Mouse (Mus musculus): ENCODE measurements around the gene Xrcc4. TPM values are rescaled to one million over a fixed set of nuclear protein-coding genes. Genes with fewer than 3 reads are reported as not detected.
"Not testable (repeated sequence)": the region's sequence is repeated elsewhere in the genome, so short reads cannot be mapped to it uniquely, and the experiment has no call there.

Gene Xrcc4
- 15.5 and 17.9 TPM in 2 replicates for polyA plus RNA-seq (2015; fragmentation: Nextera tagmentation; extraction: Ambion mirVana)

DNA sequence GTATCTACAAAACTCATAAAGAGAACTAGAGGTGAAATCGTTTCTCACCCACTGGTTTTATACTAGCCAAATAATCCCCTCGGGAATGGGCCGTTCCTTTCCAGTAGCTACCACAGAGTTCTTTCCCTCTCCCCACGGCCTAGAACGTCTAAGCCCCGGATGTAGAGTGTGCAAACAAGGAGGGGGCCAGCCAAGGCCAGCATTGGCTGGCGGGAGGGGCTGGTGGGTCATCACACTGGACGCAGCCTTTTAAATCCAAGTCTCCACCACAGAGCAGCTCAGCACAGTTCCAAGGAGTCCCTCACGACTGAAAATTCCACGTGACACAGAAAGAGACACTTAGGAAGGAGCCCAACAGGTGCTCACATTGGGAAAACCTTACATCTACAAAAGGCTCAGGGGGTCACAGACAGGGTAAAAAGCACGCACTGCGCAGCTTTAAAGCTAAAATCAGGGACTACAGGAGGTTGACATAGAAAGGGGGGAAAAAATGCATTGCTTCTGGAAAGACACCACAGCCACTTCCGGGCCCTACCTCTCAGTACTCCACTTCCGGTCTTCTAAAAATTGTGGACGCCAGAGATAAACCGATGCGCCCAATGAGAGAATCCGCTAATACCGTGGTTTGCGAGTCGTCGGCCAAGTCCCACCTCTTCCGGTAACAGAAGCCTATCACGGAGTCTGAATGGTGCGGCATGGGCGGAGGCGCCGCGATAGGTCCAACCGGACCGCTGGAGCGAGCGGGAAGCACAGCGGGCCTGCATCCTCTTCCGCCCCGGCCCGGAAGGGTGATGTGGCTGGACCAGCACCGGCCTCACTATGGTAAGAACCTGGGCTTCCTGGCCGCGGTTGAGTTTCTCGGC lies at the start of gene Xrcc4, which contains the start of gene Tmem167:
TSS of gene Xrcc4 (minus strand) at position 647 of the 863 bp plus-strand sequence.
TSS of gene Tmem167 (plus strand) at position 162 of the 863 bp plus-strand sequence.
- H3K36me3 ChIP-seq, result no peaks in the 10 kb centered on the region
- H3K4me3 ChIP-seq (replicated peaks), result peak within 1 kb of the TSS; percentile 99
- peak; percentile 100 for ATAC-seq (ENCODE audit: low FRiP score)
- H3K27me3 ChIP-seq (replicated peaks), result no peaks in the 10 kb centered on the region
- H3K9me3 ChIP-seq (replicated peaks), result no peaks in the 10 kb centered on the region
- H3K4me1 ChIP-seq, result peaks cover 6% of the 10 kb centered on the region; the same call in 1 of the 2 replicates
- peak within 1 kb of the TSS; percentile 92 for H3K27ac ChIP-seq (replicated peaks)
- peak within 1 kb of the TSS; percentile 94 for H3K9ac ChIP-seq (replicated peaks)
- H3K4me2 ChIP-seq, result peak within 1 kb of the TSS; percentile 97
- 1% methylated on average over 41 of the region's 41 CpGs for WGBS

- Histone ChIP-seq H3K36me3 (no peaks in the 10 kb centered on the region), H3K27me3 (replicated peaks) (no peaks in the 10 kb centered on the region), H3K27ac (replicated peaks) (peak overlapping the region; percentile 58), H3K9ac (replicated peaks) (no peak overlapping the region), H3K4me1 (peaks cover 9% of the 10 kb centered on the region), H3K4me3 (replicated peaks) (no peak overlapping the region), H3K4me2 (no peak overlapping the region), H3K9me3 (replicated peaks) (no peaks in the 10 kb centered on the region)
- WGBS, result 41% methylated on average over 3 of the region's 3 CpGs
- ATAC-seq (ENCODE audit: low FRiP score), result peak; percentile 89
Measured at GRCm38 (mm10) chr13:90136156-90136910, 46.9 kb upstream of the Xrcc4 start.

DNA sequence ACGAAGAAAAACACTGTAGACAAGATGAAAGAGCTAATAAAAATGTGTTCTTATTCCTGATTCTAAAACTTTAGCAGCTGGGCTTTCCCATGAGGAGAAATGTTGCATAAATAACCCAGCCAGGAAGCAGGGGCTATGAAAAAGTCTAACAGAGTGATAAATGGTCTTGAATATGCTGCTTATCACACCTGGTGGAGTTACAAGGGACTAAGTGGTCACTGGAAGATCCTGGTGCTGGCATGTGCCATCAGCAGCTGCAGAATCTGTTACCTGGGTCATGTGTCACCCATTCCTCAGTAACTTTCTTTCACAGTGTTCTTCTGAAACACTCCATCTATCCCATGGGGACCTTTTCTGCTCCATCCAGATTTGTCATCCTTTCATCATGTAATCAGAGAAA lies 22.3 kb upstream of the Xrcc4 start:
- H3K9ac ChIP-seq (replicated peaks), result no peak overlapping the region
- H3K9me3 ChIP-seq (replicated peaks), result no peaks in the 10 kb centered on the region
- no peaks in the 10 kb centered on the region for H3K4me1 ChIP-seq
- 70% methylated on average over 1 of the region's 1 CpGs for WGBS
- H3K4me2 ChIP-seq, result no peak overlapping the region
- H3K36me3 ChIP-seq, result no peaks in the 10 kb centered on the region
- H3K27ac ChIP-seq (replicated peaks), result no peak overlapping the region
- ATAC-seq (ENCODE audit: low FRiP score), result no peak
- H3K4me3 ChIP-seq (replicated peaks), result no peak overlapping the region
- no peaks in the 10 kb centered on the region for H3K27me3 ChIP-seq (replicated peaks)

DNA sequence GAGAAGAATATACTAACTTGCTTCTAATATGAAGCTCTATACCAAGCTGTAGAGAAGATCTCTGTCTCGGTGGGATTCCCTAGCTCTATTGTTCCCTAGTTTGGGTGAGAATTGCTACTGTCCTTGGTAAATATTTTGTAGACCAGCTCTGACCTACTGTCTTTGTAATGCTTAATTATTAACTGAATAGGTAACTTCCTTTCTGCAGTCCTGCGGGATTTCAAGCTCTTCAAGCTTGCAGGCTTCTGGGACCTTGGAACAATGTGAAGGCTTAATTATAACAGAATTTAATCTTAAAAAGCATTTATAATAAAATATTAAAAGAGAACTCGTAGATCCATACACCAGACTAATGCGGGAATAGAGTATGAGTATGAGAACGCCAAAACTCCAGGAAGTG lies 19.3 kb upstream of the Xrcc4 start:
- not testable (repeated sequence) for H3K27me3 ChIP-seq (replicated peaks); H3K9ac ChIP-seq (replicated peaks); ATAC-seq (ENCODE audit: low FRiP score); H3K4me3 ChIP-seq (replicated peaks); H3K9me3 ChIP-seq (replicated peaks); H3K27ac ChIP-seq (replicated peaks); H3K4me2 ChIP-seq; H3K4me1 ChIP-seq
- 94% methylated on average over 5 of the region's 5 CpGs for WGBS
- peaks cover 22% of the 10 kb centered on the region for H3K36me3 ChIP-seq

DNA sequence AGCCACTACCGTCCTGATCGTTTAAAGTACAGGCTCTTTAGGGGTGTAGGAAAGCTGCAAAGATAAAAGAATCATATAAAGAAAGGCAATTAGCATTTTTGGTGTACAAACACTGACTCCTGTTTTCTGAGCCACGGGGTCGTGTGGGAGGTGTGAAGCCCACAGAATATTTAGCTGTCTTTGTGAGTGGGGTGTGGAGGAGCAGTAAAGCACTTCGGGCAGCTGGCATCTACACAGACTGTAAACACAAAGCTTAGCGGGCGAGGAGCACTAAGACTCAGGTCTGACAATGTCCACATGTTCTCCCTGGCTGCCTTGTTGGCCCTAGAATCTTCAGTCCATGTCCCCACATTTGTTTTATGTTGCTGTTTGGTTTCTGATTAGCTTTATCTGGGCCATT lies 16.7 kb upstream of the Xrcc4 start:
- Histone ChIP-seq H3K36me3 (peaks cover 31% of the 10 kb centered on the region), H3K4me1 (no peaks in the 10 kb centered on the region), H3K9ac (replicated peaks) (no peak overlapping the region), H3K9me3 (replicated peaks) (no peaks in the 10 kb centered on the region), H3K4me2 (no peak overlapping the region), H3K4me3 (replicated peaks) (no peak overlapping the region), H3K27ac (replicated peaks) (no peak overlapping the region), H3K27me3 (replicated peaks) (no peaks in the 10 kb centered on the region)
- no peak for ATAC-seq (ENCODE audit: low FRiP score)
- WGBS, result 99% methylated on average over 7 of the region's 7 CpGs

GRCm38 (mm10) chr13:90101514-90101913 lies 12.1 kb upstream of the Xrcc4 start:
- H3K27ac ChIP-seq (replicated peaks), result no peak overlapping the region
- ATAC-seq (ENCODE audit: low FRiP score), result no peak
- H3K4me1 ChIP-seq, result no peaks in the 10 kb centered on the region
- H3K36me3 ChIP-seq, result peaks cover 31% of the 10 kb centered on the region
- H3K9ac ChIP-seq (replicated peaks), result no peak overlapping the region
- H3K27me3 ChIP-seq (replicated peaks), result no peaks in the 10 kb centered on the region
- no peak overlapping the region for H3K4me2 ChIP-seq
- no peak overlapping the region for H3K4me3 ChIP-seq (replicated peaks)
- H3K9me3 ChIP-seq (replicated peaks), result no peaks in the 10 kb centered on the region

DNA sequence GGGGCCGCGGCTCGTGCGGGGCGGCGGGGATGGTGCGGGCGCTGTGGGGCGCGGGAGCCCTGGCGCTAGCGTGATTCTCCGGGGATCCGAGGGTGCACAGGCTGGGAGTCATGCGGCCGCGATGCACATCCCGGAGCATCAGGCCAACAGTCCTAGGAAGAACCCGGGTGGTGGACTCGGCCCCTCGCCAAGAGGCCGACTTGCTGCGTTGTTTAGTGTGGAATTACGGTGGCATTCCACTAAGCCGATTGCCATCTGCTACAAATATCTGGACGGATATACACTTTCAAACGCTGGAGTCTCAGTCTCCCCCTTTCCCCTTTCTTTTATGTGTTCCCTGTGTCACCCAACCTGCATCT lies 396 bp upstream of the Xrcc4 start:
- peaks cover 6% of the 10 kb centered on the region; the same call in 1 of the 2 replicates for H3K4me1 ChIP-seq
- no peaks in the 10 kb centered on the region for H3K9me3 ChIP-seq (replicated peaks)
- peak overlapping the region; percentile 94 for H3K9ac ChIP-seq (replicated peaks)
- H3K4me3 ChIP-seq (replicated peaks), result peak overlapping the region; percentile 99
- under 1% methylated on average over 27 of the region's 27 CpGs for WGBS
- H3K27ac ChIP-seq (replicated peaks), result peak overlapping the region; percentile 91
- H3K4me2 ChIP-seq, result peak overlapping the region; percentile 59
- H3K36me3 ChIP-seq, result no peaks in the 10 kb centered on the region
- H3K27me3 ChIP-seq (replicated peaks), result no peaks in the 10 kb centered on the region
- peak; percentile 72 for ATAC-seq (ENCODE audit: low FRiP score)

- no peak for ATAC-seq (ENCODE audit: low FRiP score)
- Histone ChIP-seq H3K4me1 (no peaks in the 10 kb centered on the region), H3K27ac (replicated peaks) (no peak overlapping the region), H3K27me3 (replicated peaks) (no peaks in the 10 kb centered on the region), H3K9me3 (replicated peaks) (no peaks in the 10 kb centered on the region), H3K36me3 (no peaks in the 10 kb centered on the region), H3K9ac (replicated peaks) (no peak overlapping the region), H3K4me3 (replicated peaks) (no peak overlapping the region), H3K4me2 (no peak overlapping the region)
- WGBS, result 92% methylated on average over 1 of the region's 1 CpGs
Measured at GRCm38 (mm10) chr13:90061877-90062276, 27.5 kb downstream of the Xrcc4 start.

- H3K27me3 ChIP-seq (replicated peaks), result no peaks in the 10 kb centered on the region
- no peak overlapping the region for H3K27ac ChIP-seq (replicated peaks)
- H3K4me2 ChIP-seq, result no peak overlapping the region
- no peak overlapping the region for H3K9ac ChIP-seq (replicated peaks)
- H3K4me3 ChIP-seq (replicated peaks), result no peak overlapping the region
- WGBS, result 38% methylated on average over 3 of the region's 3 CpGs
- H3K4me1 ChIP-seq, result no peaks in the 10 kb centered on the region
- ATAC-seq (ENCODE audit: low FRiP score), result no peak
- no peaks in the 10 kb centered on the region for H3K9me3 ChIP-seq (replicated peaks)
- no peaks in the 10 kb centered on the region for H3K36me3 ChIP-seq
Measured at GRCm38 (mm10) chr13:90052408-90052807, 37.0 kb downstream of the Xrcc4 start.

DNA sequence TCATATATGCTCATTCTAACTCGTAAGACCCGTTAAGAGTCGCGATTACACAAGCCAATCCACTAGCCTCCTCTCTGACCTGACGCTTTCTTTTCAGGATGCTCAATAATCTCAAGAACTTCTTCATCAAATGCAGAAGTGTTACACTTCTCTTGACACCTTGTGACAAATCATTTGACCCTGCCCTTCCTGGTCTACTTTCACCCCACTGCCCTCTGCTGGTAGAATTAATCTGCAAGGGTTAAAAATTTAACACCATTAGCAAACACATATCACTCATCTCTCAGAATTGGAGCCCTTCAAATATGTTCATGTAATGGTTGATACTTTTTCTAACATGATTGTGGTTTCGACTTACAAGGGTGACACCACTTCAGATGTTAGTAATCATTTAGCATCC lies 37.7 kb downstream of the Xrcc4 start:
- Histone ChIP-seq H3K36me3 (no peaks in the 10 kb centered on the region), H3K9ac (replicated peaks) (no peak overlapping the region), H3K4me2 (no peak overlapping the region), H3K9me3 (replicated peaks) (no peaks in the 10 kb centered on the region), H3K4me3 (replicated peaks) (no peak overlapping the region), H3K27ac (replicated peaks) (no peak overlapping the region), H3K4me1 (no peaks in the 10 kb centered on the region), H3K27me3 (replicated peaks) (no peaks in the 10 kb centered on the region)
- 82% methylated on average over 6 of the region's 6 CpGs for WGBS
- ATAC-seq (ENCODE audit: low FRiP score), result no peak

GRCm38 (mm10) chr13:90039613-90040012 lies 49.8 kb downstream of the Xrcc4 start:
- H3K4me3 ChIP-seq (replicated peaks), result no peak overlapping the region
- ATAC-seq (ENCODE audit: low FRiP score), result no peak
- H3K9me3 ChIP-seq (replicated peaks), result no peaks in the 10 kb centered on the region
- 28% methylated on average over 2 of the region's 2 CpGs for whole genome bisulfite sequencing
- no peaks in the 10 kb centered on the region for H3K4me1 ChIP-seq
- no peaks in the 10 kb centered on the region for H3K27me3 ChIP-seq (replicated peaks)
- no peak overlapping the region for H3K9ac ChIP-seq (replicated peaks)
- no peaks in the 10 kb centered on the region for H3K36me3 ChIP-seq
- no peak overlapping the region for H3K27ac ChIP-seq (replicated peaks)
- no peak overlapping the region for H3K4me2 ChIP-seq

DNA sequence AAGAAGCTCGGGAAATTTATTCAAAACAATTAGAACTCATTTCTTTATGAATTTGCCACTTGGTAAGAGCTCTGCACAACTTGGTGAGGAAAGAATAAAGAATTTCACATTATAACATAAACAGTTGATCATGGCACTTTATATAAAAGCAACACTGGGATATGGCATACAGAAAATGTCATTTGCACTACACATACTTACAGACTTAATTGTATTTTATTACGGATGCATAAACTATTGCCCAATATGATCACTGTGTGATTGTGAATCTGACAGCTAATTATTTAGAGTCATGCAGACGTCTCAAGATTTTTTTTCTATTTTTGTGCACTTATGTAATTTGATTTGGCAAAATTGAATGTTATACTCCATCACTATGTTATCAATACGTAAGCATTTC lies 56.4 kb downstream of the Xrcc4 start:
- Histone ChIP-seq H3K9ac (replicated peaks) (no peak overlapping the region), H3K36me3 (no peaks in the 10 kb centered on the region), H3K4me3 (replicated peaks) (no peak overlapping the region), H3K9me3 (replicated peaks) (no peaks in the 10 kb centered on the region), H3K4me2 (no peak overlapping the region), H3K27me3 (replicated peaks) (no peaks in the 10 kb centered on the region), H3K27ac (replicated peaks) (no peak overlapping the region), H3K4me1 (no peaks in the 10 kb centered on the region)
- ATAC-seq (ENCODE audit: low FRiP score), result no peak
- WGBS, result 79% methylated on average over 4 of the region's 4 CpGs

Data from neural tube, embryonic 15.5 days (tissue).